Mouse (Mus musculus) kidney, postnatal 0 days (tissue): ENCODE measurements around the gene Klk11. TPM values are rescaled to one million over a fixed set of nuclear protein-coding genes. Genes with fewer than 3 reads are reported as not detected.

Source experiments
- ATAC-seq: fragments of 200-750 bp; cut with Nextera tagmentation; replicated peaks from 2 replicates; pipeline ENCODE4 v1.8.0; 2017; ENCODE audit warnings: low read depth, moderate number of reproducible peaks, moderate TSS enrichment, moderate library complexity; ENCODE audit not compliant: low FRiP score
- DNase-seq: peaks from one replicate; pipeline ENCODE4 v3.0.0-alpha.2; 2016; ENCODE audit warnings: low spot score
- H3K27ac ChIP-seq: fragments of 300-500 bp; sonication (generic); 2 replicates; pipeline ENCODE4 v1.5.1; 2014; ENCODE audit warnings: mild to moderate bottlenecking
- H3K27me3 ChIP-seq: fragments of 300-500 bp; sonication (generic); 2 replicates; pipeline ENCODE4 v1.6.1; 2014; ENCODE audit warnings: low read length, mixed read lengths; ENCODE audit not compliant: insufficient read depth
- H3K36me3 ChIP-seq: fragments of 300-500 bp; sonication (generic); 2 replicates; pipeline ENCODE4 v1.6.1; 2014; ENCODE audit warnings: low read length, mixed read lengths; ENCODE audit not compliant: insufficient read depth
- H3K4me1 ChIP-seq: fragments of 300-500 bp; sonication (generic); replicated peaks from 2 replicates; pipeline ENCODE4 v1.6.1; 2014; ENCODE audit warnings: antibody characterized with exemption, low read length, mixed read lengths; ENCODE audit not compliant: insufficient read depth
- H3K4me2 ChIP-seq: fragments of 300-500 bp; sonication (generic); 2 replicates; pipeline ENCODE4 v1.6.1; 2014; ENCODE audit warnings: mild to moderate bottlenecking, low read length, moderate library complexity, mixed read lengths
- H3K4me3 ChIP-seq: fragments of 300-500 bp; sonication (generic); replicated peaks from 2 replicates; pipeline ENCODE4 v1.5.1; 2014; ENCODE audit warnings: low read depth, low read length
- H3K9ac ChIP-seq: fragments of 300-500 bp; sonication (generic); 2 replicates; pipeline ENCODE4 v1.6.1; 2014; ENCODE audit warnings: low read depth, low read length
- H3K9me3 ChIP-seq: fragments of 300-500 bp; sonication (generic); replicated peaks from 2 replicates; pipeline ENCODE4 v1.6.1; 2016; ENCODE audit warnings: low read length, inconsistent platforms, mixed read lengths
- CTCF ChIP-seq: IDR thresholded peaks from 2 replicates; pipeline ENCODE4 v1.5.1; 2016; ENCODE audit warnings: antibody characterized with exemption, low read depth, mild to moderate bottlenecking, moderate library complexity
- WGBS: fragments of 180-500 bp; shearing (Covaris S2); extraction: QIAGEN DNeasy Blood & Tissue Kit; methylation state at CpG from one replicate; pipeline ENCODE4 v1.1.7; 2014; 5-methylcytosine and 5-hydroxymethylcytosine counted together
- polyA plus RNA-seq: library from polyadenylated mRNA; unstranded; fragments of >200 nt; fragmentation: Nextera tagmentation; extraction: Ambion mirVana; gene quantifications from 2 replicates; pipeline ENCODE4 v1.2.1, GENCODE M21; 2015

Klk11 gene
- polyA plus RNA-seq, 1 experiment from 2014 or later = not detected

DNA sequence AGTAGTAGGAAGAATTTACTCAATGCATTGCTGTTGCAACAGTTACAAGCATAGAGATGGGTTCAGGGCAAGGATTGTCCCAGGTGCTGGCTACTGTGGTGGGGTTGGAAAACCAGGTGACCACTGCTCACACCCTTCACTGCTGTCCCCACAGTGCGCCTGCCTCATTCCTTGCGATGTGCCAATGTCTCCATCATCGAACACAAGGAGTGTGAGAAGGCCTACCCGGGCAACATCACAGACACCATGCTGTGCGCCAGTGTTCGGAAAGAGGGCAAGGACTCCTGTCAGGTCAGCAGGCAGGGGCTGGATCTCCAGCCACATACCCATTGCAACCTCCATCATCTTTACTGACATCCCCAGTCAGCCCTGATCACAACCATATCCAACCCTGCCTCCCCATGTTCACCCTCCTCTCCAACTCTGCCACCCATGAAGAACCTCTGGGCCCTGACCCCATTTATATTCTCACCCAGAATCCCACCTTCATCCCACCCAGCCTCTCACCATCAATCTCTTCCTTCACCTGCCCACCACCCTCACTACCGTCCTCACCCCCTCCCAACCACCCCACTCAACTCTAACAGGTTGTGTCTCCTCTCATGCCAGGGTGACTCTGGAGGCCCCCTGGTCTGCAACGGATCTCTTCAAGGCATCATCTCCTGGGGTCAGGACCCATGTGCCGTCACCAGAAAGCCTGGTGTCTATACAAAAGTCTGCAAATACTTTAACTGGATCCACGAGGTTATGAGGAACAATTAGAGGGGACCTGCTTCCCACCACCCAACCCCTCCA is 4.0 kb downstream of the Klk11 start:
- no peak overlapping the region for H3K4me3 ChIP-seq
- H3K36me3 ChIP-seq = no peaks in the 10 kb centered on the region
- TF ChIP-seq CTCF = no peak
- ATAC-seq (no peak), DNase-seq (no peak)
- no peak overlapping the region for H3K9ac ChIP-seq
- no peak overlapping the region for H3K4me2 ChIP-seq
- H3K27ac ChIP-seq = no peak overlapping the region
- no peaks in the 10 kb centered on the region for H3K9me3 ChIP-seq
- no peaks in the 10 kb centered on the region for H3K27me3 ChIP-seq
- 87% methylated on average over 10 of the region's 10 CpGs for WGBS
- 0 out of 2 replicates have a peak, but pooled peaks cover 2% of the 10 kb centered on the region for H3K4me1 ChIP-seq

DNA sequence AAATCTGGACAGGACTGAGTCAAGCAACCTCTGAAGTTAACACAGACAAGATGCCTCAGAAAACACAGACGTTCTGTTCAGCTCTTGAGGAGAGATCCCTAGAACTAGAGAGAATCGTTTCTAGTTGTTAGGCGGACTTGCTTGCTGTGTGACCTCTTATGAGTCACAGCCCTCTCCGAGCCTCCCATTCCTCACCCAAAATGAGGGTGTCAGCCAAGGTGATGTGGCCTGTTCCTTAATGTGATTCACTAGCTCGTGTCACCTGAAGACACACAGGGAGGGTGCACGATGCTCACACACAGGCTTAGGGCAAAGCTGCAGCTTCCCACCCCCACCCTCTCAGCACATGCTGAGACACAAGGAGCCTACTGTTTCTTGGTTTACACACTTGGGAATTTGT is 5.8 kb downstream of the Klk11 start:
- 56% methylated on average over 6 of the region's 6 CpGs for WGBS
- H3K4me1 ChIP-seq = 0 out of 2 replicates have a peak, but pooled peaks cover 2% of the 10 kb centered on the region
- no peak overlapping the region for H3K27ac ChIP-seq
- no peak overlapping the region for H3K4me2 ChIP-seq
- no peak for TF ChIP-seq CTCF
- H3K4me3 ChIP-seq = no peak overlapping the region
- ATAC-seq = no peak
- no peaks in the 10 kb centered on the region for H3K9me3 ChIP-seq
- no peak for DNase-seq
- no peak overlapping the region for H3K9ac ChIP-seq
- no peaks in the 10 kb centered on the region for H3K27me3 ChIP-seq
- no peaks in the 10 kb centered on the region for H3K36me3 ChIP-seq

DNA sequence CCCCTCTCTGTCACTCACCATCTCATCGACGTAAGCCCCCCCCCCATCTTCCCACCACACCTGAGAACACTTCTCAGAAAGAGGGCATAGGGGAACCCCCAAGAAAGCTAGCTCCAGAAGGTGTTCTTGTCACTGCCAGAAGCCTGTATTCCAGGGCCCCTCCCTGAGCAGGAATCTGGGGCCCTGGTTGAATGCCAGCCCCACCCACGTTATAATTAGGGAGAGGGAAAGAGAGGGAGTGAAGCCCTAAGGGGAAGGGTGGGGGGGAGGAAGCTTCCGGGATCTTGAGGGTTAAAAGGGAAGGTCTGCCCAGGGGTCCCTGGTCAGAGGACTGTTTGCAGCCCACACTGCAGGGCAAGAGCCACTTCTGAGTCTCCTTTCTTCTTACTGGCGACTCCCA is 6.3 kb downstream of the Klk11 start, which contains the start of gene Klk10:
Klk10 (plus strand) TSS at position 290 of the 400 bp plus-strand sequence.
- Histone ChIP-seq H3K9me3 (no peaks in the 10 kb centered on the region), H3K4me3 (no peak within 1 kb of the TSS), H3K27me3 (no peaks in the 10 kb centered on the region), H3K36me3 (no peaks in the 10 kb centered on the region), H3K9ac (no peak within 1 kb of the TSS), H3K4me1 (0 out of 2 replicates have a peak, but pooled peaks cover 2% of the 10 kb centered on the region), H3K4me2 (no peak within 1 kb of the TSS), H3K27ac (no peak within 1 kb of the TSS)
- ATAC-seq (no peak), DNase-seq (no peak)
- no peak for TF ChIP-seq CTCF
- WGBS = 42% methylated on average over 5 of the region's 5 CpGs

DNA sequence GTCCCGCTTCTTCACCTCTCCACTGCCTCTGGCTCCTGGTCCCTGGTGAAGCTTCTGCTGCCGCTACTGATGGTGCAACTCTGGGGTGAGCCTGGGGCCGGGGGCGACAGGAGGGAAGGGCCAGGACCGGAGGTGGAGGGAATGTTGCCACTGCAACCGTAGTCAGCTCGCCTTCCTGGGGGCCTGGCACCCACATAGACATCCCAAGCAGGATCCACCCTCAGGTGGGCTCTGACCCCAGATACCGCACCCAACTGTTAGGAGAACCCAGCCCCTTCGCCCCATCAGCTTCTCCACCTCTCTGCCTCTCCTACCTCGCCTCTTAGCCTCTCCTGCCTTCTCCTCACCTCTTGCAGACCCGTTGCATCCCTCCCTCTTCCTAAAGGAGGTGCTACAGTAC is 7.1 kb downstream of the Klk11 start:
- H3K36me3 ChIP-seq = no peaks in the 10 kb centered on the region
- WGBS = 91% methylated on average over 11 of the region's 11 CpGs
- ATAC-seq = no peak

DNA sequence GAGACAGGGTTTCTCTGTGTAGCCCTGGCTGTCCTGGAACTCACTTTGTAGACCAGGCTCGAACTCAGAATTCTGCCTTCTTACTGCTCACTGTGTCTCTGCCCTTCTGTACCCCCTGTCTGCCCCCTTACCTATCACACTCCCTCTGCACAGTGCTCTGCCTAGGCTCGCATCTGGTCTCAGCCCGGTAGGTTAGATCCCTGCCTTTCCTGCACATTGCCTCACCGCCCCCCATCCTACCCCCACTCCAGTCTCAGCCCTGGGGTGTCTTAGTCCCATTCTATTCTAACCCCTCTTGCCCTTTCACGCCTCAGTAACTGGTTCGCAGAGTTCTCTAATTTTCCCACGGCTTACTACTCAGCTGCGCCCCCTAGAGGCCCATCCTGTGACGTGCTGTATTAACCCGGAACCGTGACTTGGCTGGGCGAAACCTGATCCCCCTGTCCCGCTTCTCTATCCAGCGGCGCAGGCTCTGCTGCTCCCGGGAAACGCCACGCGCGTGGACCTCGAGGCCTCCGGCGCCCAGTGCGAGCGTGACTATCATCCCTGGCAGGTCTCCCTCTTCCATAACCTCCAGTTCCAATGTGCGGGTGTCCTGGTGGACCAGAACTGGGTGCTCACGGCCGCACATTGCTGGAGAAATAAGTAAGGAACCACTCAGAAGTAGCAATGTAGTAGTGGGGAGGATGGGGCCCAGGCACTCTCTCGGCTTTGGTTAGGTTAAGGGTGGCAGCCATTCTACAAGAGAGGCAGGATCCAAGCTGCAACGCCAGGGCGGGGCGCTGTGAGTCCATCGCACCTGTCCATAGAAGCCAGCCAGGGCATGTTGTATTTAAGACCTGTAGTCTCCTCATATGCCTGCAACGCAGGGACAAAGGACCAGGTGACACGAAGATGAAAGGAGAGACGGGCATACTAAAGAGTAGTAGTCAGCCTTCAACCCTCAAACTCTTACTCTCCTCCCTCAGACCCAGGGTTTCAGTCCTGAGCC is 8.2 kb downstream of the Klk11 start:
- 6% methylated on average over 36 of the region's 36 CpGs for WGBS
- no peaks in the 10 kb centered on the region for H3K36me3 ChIP-seq
- peak overlapping the region; percentile 48 for H3K4me2 ChIP-seq
- no peaks in the 10 kb centered on the region for H3K27me3 ChIP-seq
- no peaks in the 10 kb centered on the region for H3K9me3 ChIP-seq
- H3K4me1 ChIP-seq = 0 out of 2 replicates have a peak, but pooled peaks cover 2% of the 10 kb centered on the region
- peak; percentile 88 for TF ChIP-seq CTCF
- H3K4me3 ChIP-seq = no peak overlapping the region
- H3K27ac ChIP-seq = no peak overlapping the region
- DNase-seq = peak; percentile 90
- ATAC-seq = peak; percentile 86
- no peak overlapping the region for H3K9ac ChIP-seq

More for the DNA sequence above, 7.1 kb downstream of the Klk11 start:
- Histone ChIP-seq H3K9me3 (no peaks in the 10 kb centered on the region), H3K9ac (no peak overlapping the region), H3K27me3 (no peaks in the 10 kb centered on the region), H3K4me2 (no peak overlapping the region), H3K4me3 (no peak overlapping the region), H3K27ac (no peak overlapping the region), H3K4me1 (0 out of 2 replicates have a peak, but pooled peaks cover 2% of the 10 kb centered on the region)
- no peak for TF ChIP-seq CTCF
- no peak for DNase-seq

DNA sequence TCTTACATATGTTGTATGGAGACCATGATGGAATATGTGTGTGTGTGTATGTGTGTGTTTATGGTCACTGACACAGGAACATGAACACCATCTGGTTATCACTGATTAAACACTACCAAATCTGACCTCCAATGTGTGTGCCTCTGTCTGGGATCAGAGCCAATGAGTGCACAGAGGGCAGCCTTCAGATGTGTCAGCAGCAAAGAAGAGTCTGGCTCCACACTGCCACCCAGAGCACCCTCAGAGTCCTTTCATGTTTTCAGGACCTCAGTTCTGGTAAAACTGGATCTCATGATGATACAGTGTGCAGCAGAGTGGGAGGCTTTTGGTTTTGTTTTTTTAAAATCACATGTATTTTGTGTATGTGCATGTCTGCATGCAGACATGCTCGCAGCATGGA is 10.9 kb downstream of the Klk11 start:
- Histone ChIP-seq H3K4me3 (no peak overlapping the region), H3K9me3 (no peaks in the 10 kb centered on the region), H3K36me3 (no peaks in the 10 kb centered on the region), H3K4me2 (no peak overlapping the region), H3K27ac (no peak overlapping the region), H3K4me1 (0 out of 2 replicates have a peak, but pooled peaks cover 2% of the 10 kb centered on the region), H3K9ac (no peak overlapping the region), H3K27me3 (no peaks in the 10 kb centered on the region)
- DNase-seq (peak; percentile 14), ATAC-seq (no peak)
- TF ChIP-seq CTCF = peak; percentile 44
- WGBS = 79% methylated on average over 1 of the region's 1 CpGs
